Mouse (Mus musculus) kidney, embryonic 15.5 days (tissue): Measurements from ENCODE around the gene Mgea5. TPM values are rescaled to one million over a fixed set of nuclear protein-coding genes. Genes with fewer than 3 reads are reported as not detected.

Experiments
- ATAC-seq: fragments of 200-750 bp; cut with Nextera tagmentation; replicated peaks from 2 replicates; pipeline ENCODE4 v1.8.0; 2017; ENCODE audit warnings: moderate TSS enrichment; ENCODE audit not compliant: low FRiP score
- H3K27ac ChIP-seq: fragments of 300-500 bp; sonication (generic); 2 replicates; pipeline ENCODE4 v1.5.1; 2015; ENCODE audit warnings: mild to moderate bottlenecking, inconsistent platforms
- H3K27me3 ChIP-seq: fragments of 300-500 bp; sonication (generic); 2 replicates; pipeline ENCODE4 v1.6.1; 2015; ENCODE audit warnings: inconsistent platforms
- H3K36me3 ChIP-seq: fragments of 300-500 bp; sonication (generic); 2 replicates; pipeline ENCODE4 v1.6.1; 2015; ENCODE audit warnings: inconsistent platforms
- H3K4me1 ChIP-seq: fragments of 300-500 bp; sonication (generic); 2 replicates; pipeline ENCODE4 v1.6.1; 2015; ENCODE audit warnings: inconsistent platforms
- H3K4me2 ChIP-seq: fragments of 300-500 bp; sonication (generic); 2 replicates; pipeline ENCODE4 v1.6.1; 2015; ENCODE audit warnings: moderate library complexity, mild to moderate bottlenecking, inconsistent platforms
- H3K4me3 ChIP-seq: fragments of 300-500 bp; sonication (generic); replicated peaks from 2 replicates; pipeline ENCODE4 v1.5.1; 2015; ENCODE audit warnings: mild to moderate bottlenecking, inconsistent platforms
- H3K9ac ChIP-seq: fragments of 300-500 bp; sonication (generic); 2 replicates; pipeline ENCODE4 v1.6.1; 2015; ENCODE audit warnings: mild to moderate bottlenecking, inconsistent platforms
- H3K9me3 ChIP-seq: fragments of 300-500 bp; sonication (generic); replicated peaks from 2 replicates; pipeline ENCODE4 v1.6.1; 2016; ENCODE audit warnings: inconsistent platforms
- WGBS: fragments of 180-500 bp; shearing (Covaris S2); methylation state at CpG from one replicate; pipeline ENCODE4 v1.1.7; 2015; ENCODE audit warnings: mixed read lengths; 5-methylcytosine and 5-hydroxymethylcytosine counted together
- polyA plus RNA-seq: library from polyadenylated mRNA; unstranded; fragments of >200 nt; fragmentation: Nextera tagmentation; extraction: Ambion mirVana; gene quantifications from 2 replicates; pipeline ENCODE4 v1.2.1, GENCODE M21; 2015

Mgea5 gene
- 47.4 and 53.3 TPM in 2 replicates for polyA plus RNA-seq

GRCm38 (mm10) chr19:45783181-45783932 is at the start of gene Mgea5:
Gene Mgea5 (minus strand): TSS chr19:45783837.
- peak; percentile 98 for ATAC-seq
- peaks cover 35% of the 10 kb centered on the region for H3K4me1 ChIP-seq
- peak within 1 kb of the TSS; percentile 99 for H3K9ac ChIP-seq
- H3K36me3 ChIP-seq: peaks cover 31% of the 10 kb centered on the region
- peak within 1 kb of the TSS; percentile 100 for H3K4me3 ChIP-seq
- no peaks in the 10 kb centered on the region for H3K27me3 ChIP-seq
- no peaks in the 10 kb centered on the region for H3K9me3 ChIP-seq
- H3K27ac ChIP-seq: peak within 1 kb of the TSS; percentile 98
- peak within 1 kb of the TSS; percentile 72 for H3K4me2 ChIP-seq
- WGBS: under 1% methylated on average over 61 of the region's 71 CpGs

- Histone ChIP-seq H3K27me3 (no peaks in the 10 kb centered on the region), H3K9me3 (no peaks in the 10 kb centered on the region), H3K36me3 (0 out of 2 replicates have a peak, but pooled peaks cover 4% of the 10 kb centered on the region), H3K27ac (no peak overlapping the region), H3K4me3 (no peak overlapping the region), H3K9ac (no peak overlapping the region), H3K4me1 (0 out of 2 replicates have a peak, but pooled peaks cover 4% of the 10 kb centered on the region), H3K4me2 (no peak overlapping the region)
- WGBS: 27% methylated on average over 2 of the region's 2 CpGs
- no peak for ATAC-seq
These were observed 47.0 kb upstream of the Mgea5 start for GRCm38 (mm10) chr19:45830679-45831078.

GRCm38 (mm10) chr19:45827736-45828135 is 44.1 kb upstream of the Mgea5 start:
- Histone ChIP-seq H3K4me3 (no peak overlapping the region), H3K27ac (no peak overlapping the region), H3K36me3 (0 out of 2 replicates have a peak, but pooled peaks cover 4% of the 10 kb centered on the region), H3K9ac (no peak overlapping the region), H3K9me3 (no peaks in the 10 kb centered on the region), H3K27me3 (no peaks in the 10 kb centered on the region), H3K4me2 (no peak overlapping the region), H3K4me1 (0 out of 2 replicates have a peak, but pooled peaks cover 4% of the 10 kb centered on the region)
- no peak for ATAC-seq
- 95% methylated on average over 3 of the region's 3 CpGs for WGBS

- Histone ChIP-seq H3K36me3 (0 out of 2 replicates have a peak, but pooled peaks cover 4% of the 10 kb centered on the region), H3K27me3 (no peaks in the 10 kb centered on the region), H3K4me1 (0 out of 2 replicates have a peak, but pooled peaks cover 4% of the 10 kb centered on the region), H3K9ac (no peak overlapping the region), H3K4me3 (no peak overlapping the region), H3K9me3 (no peaks in the 10 kb centered on the region), H3K27ac (no peak overlapping the region), H3K4me2 (no peak overlapping the region)
- ATAC-seq: no peak
- 81% methylated on average over 5 of the region's 5 CpGs for WGBS
These were observed 43.5 kb upstream of the Mgea5 start for GRCm38 (mm10) chr19:45827125-45827524.

GRCm38 (mm10) chr19:45826146-45826545 is 42.5 kb upstream of the Mgea5 start:
- Histone ChIP-seq H3K36me3 (0 out of 2 replicates have a peak, but pooled peaks cover 4% of the 10 kb centered on the region), H3K4me1 (peaks cover 4% of the 10 kb centered on the region; the same call in 1 of the 2 replicates), H3K4me2 (no peak overlapping the region), H3K27ac (no peak overlapping the region), H3K4me3 (no peak overlapping the region), H3K9me3 (no peaks in the 10 kb centered on the region), H3K27me3 (no peaks in the 10 kb centered on the region), H3K9ac (no peak overlapping the region)
- no peak for ATAC-seq
- WGBS: 83% methylated on average over 3 of the region's 3 CpGs

- 75% methylated on average over 5 of the region's 5 CpGs for WGBS
- Histone ChIP-seq H3K27me3 (no peaks in the 10 kb centered on the region), H3K4me2 (no peak overlapping the region), H3K4me3 (no peak overlapping the region), H3K9ac (no peak overlapping the region), H3K27ac (no peak overlapping the region), H3K36me3 (no peaks in the 10 kb centered on the region), H3K9me3 (no peaks in the 10 kb centered on the region), H3K4me1 (peaks cover 33% of the 10 kb centered on the region)
- ATAC-seq: no peak
These were observed 38.2 kb upstream of the Mgea5 start for GRCm38 (mm10) chr19:45821832-45822231.

- peaks cover 8% of the 10 kb centered on the region; the same call in 1 of the 2 replicates for H3K27me3 ChIP-seq
- ATAC-seq: no peak
- no peak overlapping the region for H3K4me3 ChIP-seq
- no peak overlapping the region for H3K9ac ChIP-seq
- no peaks in the 10 kb centered on the region for H3K36me3 ChIP-seq
- peak overlapping the region; percentile 73; the same call in 1 of the 2 replicates for H3K27ac ChIP-seq
- H3K4me1 ChIP-seq: peaks cover 61% of the 10 kb centered on the region
- H3K9me3 ChIP-seq: no peaks in the 10 kb centered on the region
- WGBS: 69% methylated on average over 11 of the region's 11 CpGs
- H3K4me2 ChIP-seq: no peak overlapping the region
These were observed 34.3 kb upstream of the Mgea5 start for GRCm38 (mm10) chr19:45817816-45818490.

GRCm38 (mm10) chr19:45816727-45817126 is 33.1 kb upstream of the Mgea5 start:
- Histone ChIP-seq H3K27me3 (peaks cover 8% of the 10 kb centered on the region; the same call in 1 of the 2 replicates), H3K4me3 (peak overlapping the region; percentile 45), H3K27ac (peak overlapping the region; percentile 73), H3K9ac (no peak overlapping the region), H3K9me3 (no peaks in the 10 kb centered on the region), H3K36me3 (no peaks in the 10 kb centered on the region), H3K4me1 (peaks cover 71% of the 10 kb centered on the region), H3K4me2 (peak overlapping the region; percentile 89)
- ATAC-seq: peak; percentile 38; the same call in 1 of the 2 replicates
- WGBS: 7% methylated on average over 8 of the region's 8 CpGs

GRCm38 (mm10) chr19:45815831-45816405 is 32.3 kb upstream of the Mgea5 start, which contains the start of gene Kcnip2:
Gene Kcnip2 (minus strand): TSS chr19:45816061.
- Histone ChIP-seq H3K27me3 (peaks cover 8% of the 10 kb centered on the region; the same call in 1 of the 2 replicates), H3K36me3 (no peaks in the 10 kb centered on the region), H3K4me1 (peaks cover 73% of the 10 kb centered on the region), H3K27ac (peak within 1 kb of the TSS; percentile 73), H3K9ac (peak within 1 kb of the TSS; percentile 45), H3K9me3 (no peaks in the 10 kb centered on the region), H3K4me2 (peak within 1 kb of the TSS; percentile 89), H3K4me3 (peak within 1 kb of the TSS; percentile 45)
- ATAC-seq: peak; percentile 50
- 2% methylated on average over 27 of the region's 29 CpGs for WGBS

GRCm38 (mm10) chr19:45815170-45815569 is 31.5 kb upstream of the Mgea5 start:
- H3K9ac ChIP-seq: peak overlapping the region; percentile 45
- no peaks in the 10 kb centered on the region for H3K36me3 ChIP-seq
- WGBS: 40% methylated on average over 10 of the region's 10 CpGs
- H3K9me3 ChIP-seq: no peaks in the 10 kb centered on the region
- no peak for ATAC-seq
- H3K4me1 ChIP-seq: peaks cover 73% of the 10 kb centered on the region
- H3K27ac ChIP-seq: no peak overlapping the region
- H3K4me3 ChIP-seq: peak overlapping the region; percentile 45
- peak overlapping the region; percentile 89 for H3K4me2 ChIP-seq
- peaks cover 8% of the 10 kb centered on the region; the same call in 1 of the 2 replicates for H3K27me3 ChIP-seq

GRCm38 (mm10) chr19:45813801-45814200 is 30.2 kb upstream of the Mgea5 start:
- H3K27me3 ChIP-seq: peaks cover 8% of the 10 kb centered on the region; the same call in 1 of the 2 replicates
- no peak overlapping the region for H3K4me2 ChIP-seq
- WGBS: 14% methylated on average over 11 of the region's 12 CpGs

More at GRCm38 (mm10) chr19:45813801-45814200, 30.2 kb upstream of the Mgea5 start:
- H3K4me3 ChIP-seq: no peak overlapping the region
- H3K27ac ChIP-seq: no peak overlapping the region
- H3K9me3 ChIP-seq: no peaks in the 10 kb centered on the region
- H3K36me3 ChIP-seq: no peaks in the 10 kb centered on the region
- H3K9ac ChIP-seq: no peak overlapping the region
- H3K4me1 ChIP-seq: peaks cover 65% of the 10 kb centered on the region
- ATAC-seq: peak; percentile 45; the same call in 1 of the 2 replicates
